Mouse (Mus musculus): ENCODE data around the gene Eid1.
A peak's percentile ranks its signal among the peaks of the same experiment; 100 is the strongest.

Gene Eid1

GRCm38 (mm10) chr2:125667721-125668120, 5.2 kb upstream of the Eid1 start:
- DNase-seq (ENCODE audit: low spot score), result no peak

- DNase-seq (ENCODE audit: low spot score), result no peak
Measured at GRCm38 (mm10) chr2:125670846-125671245, 2.0 kb upstream of the Eid1 start.

- DNase-seq (ENCODE audit: low spot score), result peak; percentile 25
Measured at GRCm38 (mm10) chr2:125672568-125672956, 333 bp upstream of the Eid1 start.

DNA sequence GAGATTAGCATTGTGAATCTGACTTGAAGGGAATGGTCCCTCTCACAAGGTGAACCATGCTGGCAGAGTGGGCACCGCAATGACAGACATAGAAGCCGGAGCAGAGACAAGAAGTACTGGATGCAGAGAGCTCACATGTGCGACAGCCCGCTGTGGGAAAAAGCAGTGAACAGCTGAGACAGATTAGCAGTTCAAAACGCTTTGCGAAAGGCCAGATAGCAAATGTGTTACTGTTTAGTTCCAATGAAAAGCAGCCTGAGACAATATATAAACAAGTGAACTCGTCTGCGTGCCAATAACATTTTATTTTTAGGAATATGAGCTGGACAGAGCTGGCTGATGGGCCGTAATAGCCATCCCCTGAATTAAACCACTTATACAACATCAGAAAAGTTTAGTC, 8.9 kb downstream of the Eid1 start:
- no peak for DNase-seq (ENCODE audit: low spot score)

GRCm38 (mm10) chr2:125683895-125684294, 11.0 kb downstream of the Eid1 start:
- DNase-seq (ENCODE audit: low spot score), result no peak

GRCm38 (mm10) chr2:125684559-125685440, 11.9 kb downstream of the Eid1 start:
- no peak for DNase-seq (ENCODE audit: low spot score)

DNA sequence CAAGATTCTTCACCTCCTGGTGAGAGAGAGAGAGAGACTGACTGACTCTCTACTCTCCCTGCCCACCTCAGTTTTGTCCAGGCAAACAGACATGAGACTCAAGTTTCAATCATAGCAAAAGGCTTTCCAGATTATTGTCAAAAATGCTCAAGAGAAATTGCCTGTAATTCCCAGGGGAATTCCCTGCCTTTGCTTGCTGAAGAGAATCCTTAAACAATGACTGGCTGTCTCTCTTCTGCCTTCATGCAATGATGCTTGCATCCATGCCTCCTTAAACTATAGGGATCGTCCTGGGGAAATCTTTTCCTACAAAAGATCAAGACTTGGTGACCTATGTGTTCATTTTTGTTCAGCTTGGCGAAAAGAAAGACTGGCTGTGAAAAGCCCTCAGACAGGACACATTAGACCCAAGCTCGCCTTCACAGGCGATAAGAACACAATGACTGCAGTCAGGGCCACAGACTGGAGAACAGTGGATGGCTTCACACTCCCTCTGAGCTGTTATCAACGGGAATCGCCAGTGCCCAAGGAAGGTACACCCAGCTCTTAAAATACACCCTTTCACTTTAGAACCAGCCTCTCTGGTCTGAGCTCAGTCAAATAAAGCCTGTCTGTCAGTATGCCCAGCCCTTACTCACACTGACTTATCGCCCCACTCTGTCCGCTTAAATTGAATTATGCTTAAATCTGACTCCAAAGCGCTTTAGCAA, 12.7 kb downstream of the Eid1 start:
- DNase-seq (ENCODE audit: low spot score), result no peak

GRCm38 (mm10) chr2:125692010-125692409, 19.1 kb downstream of the Eid1 start:
- DNase-seq (ENCODE audit: low spot score), result no peak

DNA sequence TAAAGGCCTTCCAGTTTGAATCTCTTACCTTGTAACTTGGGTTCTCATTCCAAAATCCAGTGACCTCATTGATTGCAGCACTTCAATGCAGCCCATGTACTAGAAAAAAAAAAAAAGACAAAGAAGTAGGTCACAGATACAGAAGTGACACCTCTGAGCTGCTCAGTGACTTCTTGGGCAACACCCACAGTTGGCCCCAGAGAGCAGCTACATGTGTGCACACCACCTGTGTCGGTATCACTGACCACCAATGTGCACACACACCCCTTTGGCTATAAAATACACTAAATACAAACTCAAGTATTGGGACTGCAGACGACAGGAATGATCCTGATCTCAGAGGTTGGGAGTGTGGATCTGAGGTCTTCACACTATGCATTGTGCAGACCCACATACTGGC, 21.9 kb downstream of the Eid1 start:
- no peak for DNase-seq (ENCODE audit: low spot score)

DNA sequence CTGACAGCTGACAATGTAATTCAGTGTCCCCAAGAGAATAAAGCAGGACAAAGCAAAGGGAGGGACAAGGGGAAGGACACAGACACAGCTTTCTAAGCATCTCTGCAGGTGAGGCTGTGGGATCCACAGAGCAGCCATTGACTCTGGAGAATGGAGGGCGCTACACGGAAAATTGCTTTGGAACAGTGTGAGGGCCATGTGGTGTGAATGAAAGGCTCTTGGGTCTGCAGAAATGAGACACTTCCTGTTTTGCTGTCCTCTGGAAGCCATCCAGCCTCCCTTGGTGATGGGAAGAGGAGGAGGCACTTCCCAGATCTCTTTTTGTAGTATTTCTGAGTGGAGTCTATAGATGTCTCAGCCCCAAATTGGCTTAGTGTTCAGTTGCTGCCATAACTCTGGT, 23.3 kb downstream of the Eid1 start:
- no peak for DNase-seq (ENCODE audit: low spot score)

GRCm38 (mm10) chr2:125701606-125702005, 28.7 kb downstream of the Eid1 start:
- DNase-seq (ENCODE audit: low spot score), result no peak

- DNase-seq (ENCODE audit: low spot score), result no peak
Measured at GRCm38 (mm10) chr2:125702851-125703250, 30.0 kb downstream of the Eid1 start.

GRCm38 (mm10) chr2:125704907-125705631, 32.2 kb downstream of the Eid1 start:
- no peak for DNase-seq (ENCODE audit: low spot score)

DNA sequence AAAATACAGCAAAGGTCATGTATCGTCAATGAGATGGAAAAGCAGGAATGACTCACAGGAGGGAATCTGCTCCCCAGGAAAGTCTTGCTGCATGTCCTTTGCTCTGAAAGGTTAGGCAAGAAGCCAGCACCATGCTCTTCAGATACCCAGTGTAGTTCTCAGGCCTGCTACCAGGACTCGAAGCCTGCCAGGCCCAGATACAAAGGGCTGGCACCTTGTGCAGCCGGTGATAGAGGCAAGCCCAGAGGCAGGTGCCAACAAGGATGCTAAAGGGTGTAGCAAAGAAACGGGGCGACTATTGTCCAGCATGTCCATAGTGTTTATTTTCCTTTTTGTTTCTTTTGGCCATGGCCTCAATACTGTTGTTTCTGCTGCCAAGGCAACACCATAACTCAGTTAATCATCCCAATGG, 33.6 kb downstream of the Eid1 start:
- no peak for DNase-seq (ENCODE audit: low spot score)

GRCm38 (mm10) chr2:125716599-125716998, 43.7 kb downstream of the Eid1 start:
- DNase-seq (ENCODE audit: low spot score), result no peak

- DNase-seq (ENCODE audit: low spot score), result no peak
Measured at GRCm38 (mm10) chr2:125723086-125723407, 50.2 kb downstream of the Eid1 start.

DNA sequence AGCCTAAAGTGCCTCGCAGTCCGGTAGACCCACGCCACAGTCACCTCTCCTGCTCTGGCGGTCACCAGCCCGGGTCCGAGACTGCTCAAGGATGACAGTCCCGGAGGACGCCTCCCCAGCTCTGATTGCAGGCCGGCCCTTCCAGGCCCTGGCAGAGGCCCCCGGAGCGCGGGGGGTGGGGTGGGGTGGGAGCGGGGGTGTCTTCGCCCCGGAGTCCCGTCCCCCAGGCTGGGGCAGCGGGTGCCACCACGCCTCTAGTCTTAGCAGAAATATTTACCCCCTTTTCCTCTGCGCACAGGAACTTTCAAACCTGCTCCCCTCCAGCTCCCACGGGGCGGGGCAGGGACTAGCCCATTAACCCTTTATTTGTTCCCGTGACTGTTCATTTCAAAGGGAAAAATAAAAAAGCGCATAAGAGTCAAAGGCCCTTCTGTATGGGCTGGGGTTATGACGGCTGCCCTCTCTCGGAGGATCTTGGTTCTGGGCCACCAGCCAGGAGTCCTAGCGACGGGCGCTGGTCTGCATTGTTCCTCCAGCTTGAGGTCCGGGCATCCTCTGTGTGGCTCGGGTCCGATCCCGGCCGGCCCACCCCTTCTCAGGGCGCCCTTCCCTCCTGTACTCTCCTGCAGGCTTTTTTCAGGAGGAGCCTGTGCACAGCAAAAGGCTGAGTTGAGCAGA, 50.7 kb downstream of the Eid1 start:
- peak; percentile 39 for DNase-seq (ENCODE audit: low spot score)

DNA sequence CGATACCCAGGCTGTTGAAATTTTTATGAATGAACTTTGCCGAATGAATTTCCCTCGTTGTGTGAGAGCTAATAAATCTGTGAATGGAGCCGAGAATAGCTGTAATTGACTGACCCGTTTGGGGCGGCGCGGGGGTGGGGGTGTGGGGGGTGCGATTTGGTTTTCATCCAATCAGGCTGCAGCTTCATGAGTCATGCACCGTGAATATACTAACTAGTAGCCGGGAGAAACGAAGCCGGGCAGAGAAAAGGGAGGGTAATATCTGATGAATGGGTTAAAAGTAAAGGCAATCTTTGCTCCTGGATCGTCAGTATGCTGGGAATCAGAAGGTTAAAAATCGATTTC, 51.2 kb downstream of the Eid1 start, which contains the start of gene Shc4:
Shc4 (minus strand) TSS at position 63 of the 345 bp plus-strand sequence.
- no peak for DNase-seq (ENCODE audit: low spot score)
